Mouse (Mus musculus): ENCODE data around the gene Ddi1. TPM values are rescaled to one million over a fixed set of nuclear protein-coding genes. Genes with fewer than 3 reads are reported as not detected.
"Not testable (repeated sequence)": the region's sequence is repeated elsewhere in the genome, so short reads cannot be mapped to it uniquely, and the experiment has no call there.

Gene Ddi1
- polyA plus RNA-seq, 1 experiment from 2014 or later: 0.03 TPM

DNA sequence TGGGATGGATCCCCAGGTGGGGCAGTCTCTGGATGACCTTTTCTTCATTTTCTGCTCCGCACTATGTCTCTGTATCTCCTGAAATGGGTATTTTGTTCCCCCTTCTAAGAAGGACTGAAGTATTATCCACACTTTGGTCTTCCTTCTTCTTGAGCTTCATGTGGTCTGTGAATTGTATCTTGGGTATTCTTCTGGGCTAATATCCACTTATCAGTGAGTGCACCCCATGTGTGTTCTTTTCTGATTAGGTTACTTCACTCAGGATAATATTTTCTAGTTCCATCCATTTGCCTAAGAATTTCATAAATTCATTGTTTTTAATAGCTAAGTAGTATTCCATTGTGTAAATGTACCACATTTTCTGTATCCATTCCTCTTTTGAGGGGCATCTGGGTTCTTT is 33.7 kb downstream of the Ddi1 start:
- H3K4me1 ChIP-seq; H3K9me3 ChIP-seq (replicated peaks); H3K27ac ChIP-seq; H3K4me3 ChIP-seq; DNase-seq (ENCODE audit: low spot score); H3K36me3 ChIP-seq; H3K27me3 ChIP-seq (ENCODE audit: low read depth, poor library complexity, severe bottlenecking): not testable (repeated sequence)
- WGBS: 100% methylated on average over 1 of the region's 1 CpGs

GRCm38 (mm10) chr9:6217505-6217904 is 52.1 kb downstream of the Ddi1 start:
- H3K4me1 ChIP-seq: no peaks in the 10 kb centered on the region
- H3K4me3 ChIP-seq: no peak overlapping the region
- WGBS: 81% methylated on average over 1 of the region's 1 CpGs
- no peaks in the 10 kb centered on the region for H3K9me3 ChIP-seq (replicated peaks)
- no peak overlapping the region for H3K27ac ChIP-seq
- no peaks in the 10 kb centered on the region for H3K36me3 ChIP-seq
- DNase-seq (ENCODE audit: low spot score): no peak
- H3K27me3 ChIP-seq (ENCODE audit: low read depth, poor library complexity, severe bottlenecking): no peaks in the 10 kb centered on the region

GRCm38 (mm10) chr9:6212862-6213261 is 56.8 kb downstream of the Ddi1 start:
- no peaks in the 10 kb centered on the region for H3K36me3 ChIP-seq
- no peaks in the 10 kb centered on the region for H3K9me3 ChIP-seq (replicated peaks)
- no peak overlapping the region for H3K27ac ChIP-seq
- WGBS: 74% methylated on average over 5 of the region's 5 CpGs
- H3K4me3 ChIP-seq: no peak overlapping the region
- H3K4me1 ChIP-seq: no peaks in the 10 kb centered on the region
- no peaks in the 10 kb centered on the region for H3K27me3 ChIP-seq (ENCODE audit: low read depth, poor library complexity, severe bottlenecking)
- DNase-seq (ENCODE audit: low spot score): no peak

Other genes with a start within 250 kb of the Ddi1 start
- 1.7 and 3.2 TPM in 2 replicates for gene Pdgfd, start 101.3 kb downstream of the Ddi1 start, polyA plus RNA-seq (2016; fragmentation: Nextera tagmentation; extraction: Ambion mirVana)

Data from limb, embryonic 10.5 days (tissue).